Mouse (Mus musculus) brain, adult 2 months (tissue): ENCODE data around the gene Rsl24d1.
A peak's percentile ranks its signal among the peaks of the same experiment; 100 is the strongest.
"Not testable (repeated sequence)": the region's sequence is repeated elsewhere in the genome, so short reads cannot be mapped to it uniquely, and the experiment has no call there.

Experiments used
- DNase-seq: peaks from one replicate; pipeline ENCODE4 v3.0.0; 2011; ENCODE audit warnings: low read depth, low spot score

Rsl24d1 gene

GRCm38 (mm10) chr9:73112919-73113906, at the start of gene Rsl24d1:
Gene Rsl24d1, plus strand, starts transcription at chr9:73113426.
- DNase-seq: peak; percentile 98

GRCm38 (mm10) chr9:73063621-73064290, 49.5 kb upstream of the Rsl24d1 start:
- DNase-seq: no peak

GRCm38 (mm10) chr9:73067086-73067485, 46.1 kb upstream of the Rsl24d1 start:
- no peak for DNase-seq

- peak; percentile 86 for DNase-seq
Measured at GRCm38 (mm10) chr9:73068230-73068679, 45.0 kb upstream of the Rsl24d1 start.

GRCm38 (mm10) chr9:73068688-73069087, 44.5 kb upstream of the Rsl24d1 start:
- no peak for DNase-seq

- DNase-seq: peak; percentile 66
Measured at GRCm38 (mm10) chr9:73070971-73071659, 42.1 kb upstream of the Rsl24d1 start.

GRCm38 (mm10) chr9:73072426-73072825, 40.8 kb upstream of the Rsl24d1 start:
- DNase-seq: no peak

GRCm38 (mm10) chr9:73073169-73073568, 40.1 kb upstream of the Rsl24d1 start:
- no peak for DNase-seq

GRCm38 (mm10) chr9:73079349-73079748, 33.9 kb upstream of the Rsl24d1 start:
- not testable (repeated sequence) for DNase-seq

GRCm38 (mm10) chr9:73079801-73080325, 33.4 kb upstream of the Rsl24d1 start:
- no peak for DNase-seq

- peak; percentile 95 for DNase-seq
Measured at GRCm38 (mm10) chr9:73082291-73083000, 30.8 kb upstream of the Rsl24d1 start.

GRCm38 (mm10) chr9:73083956-73084355, 29.3 kb upstream of the Rsl24d1 start:
- DNase-seq: peak; percentile 27

- peak; percentile 16 for DNase-seq
Measured at GRCm38 (mm10) chr9:73085845-73086244, 27.4 kb upstream of the Rsl24d1 start.

GRCm38 (mm10) chr9:73087121-73087520, 26.1 kb upstream of the Rsl24d1 start:
- no peak for DNase-seq

- DNase-seq: no peak
Measured at GRCm38 (mm10) chr9:73087581-73087980, 25.6 kb upstream of the Rsl24d1 start.

- DNase-seq: peak; percentile 48
Measured at GRCm38 (mm10) chr9:73089222-73089920, 23.9 kb upstream of the Rsl24d1 start.

GRCm38 (mm10) chr9:73090121-73090520, 23.1 kb upstream of the Rsl24d1 start:
- DNase-seq: no peak

GRCm38 (mm10) chr9:73091747-73092146, 21.5 kb upstream of the Rsl24d1 start:
- DNase-seq: peak; percentile 83

GRCm38 (mm10) chr9:73094580-73094979, 18.6 kb upstream of the Rsl24d1 start:
- DNase-seq: peak; percentile 73

GRCm38 (mm10) chr9:73097898-73098297, 15.3 kb upstream of the Rsl24d1 start:
- DNase-seq: no peak
